Mouse (Mus musculus) CD4-positive, CD25-positive, alpha-beta regulatory T cell, adult 2 months (primary cell): ENCODE measurements around the gene Uso1.

Experiments used
- DNase-seq: peaks from one replicate; pipeline ENCODE4 v3.0.0-alpha.2; 2012; ENCODE audit warnings: low read depth, low spot score

The Uso1 gene

DNA sequence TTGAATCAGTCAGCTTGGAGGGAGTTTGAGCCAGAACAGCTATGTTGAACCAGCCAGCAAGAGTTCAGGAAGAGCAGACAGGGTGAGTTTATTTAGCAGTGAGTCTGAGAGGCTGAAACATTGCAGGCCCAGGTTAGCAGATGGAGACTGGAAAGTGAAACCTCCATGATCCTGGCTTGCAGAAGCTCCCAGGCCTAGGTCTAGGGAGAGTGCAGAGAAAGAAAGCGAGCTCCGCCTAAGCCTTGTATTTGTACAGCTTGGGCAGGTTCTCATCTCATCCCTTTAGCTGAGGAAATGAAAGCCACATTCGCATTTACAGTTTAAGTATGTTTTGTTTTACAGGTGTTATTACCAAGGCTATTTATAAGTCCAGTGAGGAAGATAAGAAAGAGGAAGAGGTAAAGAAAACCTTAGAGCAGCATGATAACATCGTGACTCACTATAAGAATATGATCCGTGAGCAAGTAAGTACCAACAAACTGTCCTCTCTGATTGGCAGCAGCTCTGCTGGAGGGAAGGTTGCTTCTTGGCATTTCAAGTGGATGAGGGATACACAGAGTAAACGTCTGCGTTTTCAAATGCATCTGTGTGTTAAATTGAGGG, 51.2 kb downstream of the Uso1 start:
- DNase-seq, result no peak

DNA sequence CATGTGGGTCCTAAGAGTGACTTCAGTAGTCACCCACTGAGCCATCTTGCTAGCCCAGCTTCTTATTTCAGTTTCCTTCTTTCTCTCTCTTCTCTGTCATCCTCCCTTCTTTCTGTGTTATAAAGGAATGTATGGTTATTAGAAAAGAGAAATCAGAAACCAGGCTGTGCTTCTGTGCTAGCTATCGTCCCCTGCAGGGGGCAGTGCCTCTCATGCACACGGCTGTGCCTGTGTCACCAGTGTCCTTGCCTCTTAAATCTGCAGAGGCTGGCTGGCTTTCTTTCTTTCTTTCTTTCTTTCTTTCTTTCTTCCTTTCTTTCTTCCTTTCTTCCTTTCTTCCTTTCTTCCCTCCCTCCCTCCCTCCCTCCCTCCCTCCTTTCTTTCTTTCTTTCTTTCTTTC, 58.0 kb downstream of the Uso1 start:
- DNase-seq, result peak; percentile 52

DNA sequence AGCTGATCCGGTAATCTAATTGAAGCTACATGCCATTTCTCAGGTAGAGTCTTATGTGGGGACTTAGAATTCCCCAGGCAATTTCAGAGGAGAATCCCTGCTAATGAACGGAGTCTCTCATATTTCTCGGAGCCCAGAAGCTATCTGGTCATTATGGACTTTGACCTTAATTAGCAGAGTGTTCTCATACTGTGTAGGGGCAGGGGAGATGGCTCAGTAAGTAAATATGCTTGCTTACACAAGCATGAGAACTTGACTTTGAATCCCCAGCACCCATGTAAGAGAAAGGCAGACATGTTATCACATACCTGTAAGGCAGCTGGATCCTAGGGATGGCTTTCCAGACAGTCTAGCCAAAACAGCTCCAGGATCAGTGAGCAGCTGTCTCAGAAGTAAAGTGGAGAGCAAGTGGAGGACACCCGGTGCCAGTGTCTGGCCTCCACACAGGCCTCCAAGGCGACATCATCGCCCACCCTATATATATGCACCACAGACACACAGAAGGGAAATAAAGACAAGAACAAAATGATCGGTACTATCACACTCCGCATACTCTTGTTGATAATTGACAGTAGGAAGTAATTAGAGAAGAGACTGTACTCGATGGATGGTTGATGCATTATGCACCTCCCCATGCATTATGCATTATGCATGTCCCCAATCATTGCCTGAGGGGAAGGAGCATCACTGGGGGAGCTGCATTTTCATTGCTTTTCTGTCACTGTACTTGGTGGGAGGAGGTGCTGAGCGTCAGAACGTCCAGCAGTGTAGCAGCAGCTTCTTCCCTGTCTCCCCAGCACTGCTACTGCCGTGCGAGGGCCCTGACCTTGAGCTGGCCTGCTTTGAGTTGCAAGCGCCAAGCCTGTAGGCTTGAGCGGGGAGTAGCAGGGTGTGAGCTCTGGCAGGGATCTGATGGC, 59.4 kb downstream of the Uso1 start:
- no peak for DNase-seq

DNA sequence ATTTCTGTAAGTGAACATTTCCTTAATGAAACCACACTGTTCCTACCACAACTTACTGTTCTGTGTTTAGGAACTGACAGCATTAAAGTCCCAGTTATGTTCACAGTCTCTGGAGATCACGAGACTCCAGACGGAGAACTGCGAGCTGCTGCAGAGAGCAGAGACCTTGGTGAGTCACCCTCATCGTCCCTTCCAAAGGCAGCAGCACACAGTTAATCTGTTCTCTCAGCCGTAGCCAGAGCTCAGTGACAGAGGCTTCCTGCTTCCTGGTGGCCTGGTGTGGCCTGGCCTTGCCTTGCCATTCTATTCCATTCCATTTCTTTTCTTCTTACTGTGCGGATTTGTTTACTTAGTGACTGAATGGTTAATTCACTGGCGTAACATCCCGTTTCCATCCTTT, 60.5 kb downstream of the Uso1 start:
- DNase-seq, result no peak

DNA sequence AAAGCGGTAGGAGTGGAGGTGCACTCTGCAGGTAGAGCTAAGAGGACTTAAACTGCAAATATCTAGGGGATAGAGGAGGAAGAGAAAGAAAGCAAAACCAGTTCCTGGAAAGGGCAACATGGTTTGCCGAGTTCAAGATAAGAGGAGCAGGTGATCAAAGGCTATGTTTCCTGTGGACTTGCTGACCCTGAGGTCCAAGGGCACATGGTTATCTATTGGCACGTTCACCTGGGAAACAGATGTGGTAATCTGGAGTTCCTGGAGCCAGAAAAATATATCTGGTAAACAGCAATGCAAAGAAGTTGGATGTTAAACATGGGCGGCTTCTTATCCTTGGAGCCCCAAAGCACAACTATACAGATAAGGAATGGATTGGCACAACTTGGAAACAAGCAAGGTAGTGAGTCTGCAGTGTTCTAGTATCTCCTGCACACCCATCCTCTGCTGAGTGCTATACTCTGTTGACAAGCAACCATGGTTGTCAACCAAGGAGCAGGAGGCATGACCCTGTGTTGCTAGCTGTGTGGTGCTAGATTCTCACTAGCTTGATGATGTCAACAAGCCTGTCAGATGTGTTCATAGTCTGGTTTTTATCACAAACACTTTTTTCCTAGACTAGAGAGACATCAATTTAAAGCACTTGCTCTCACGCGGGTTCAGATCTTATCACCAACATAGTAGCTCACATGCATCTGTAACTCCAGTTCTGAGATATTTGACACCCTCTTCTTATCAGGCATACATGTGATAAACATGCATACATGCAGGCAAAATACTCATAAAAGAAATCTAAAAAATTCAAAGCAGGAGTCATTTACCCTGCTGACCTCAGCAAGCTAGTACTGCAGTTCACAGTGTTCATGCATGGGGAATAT, 66.7 kb downstream of the Uso1 start:
- peak; percentile 44 for DNase-seq

DNA sequence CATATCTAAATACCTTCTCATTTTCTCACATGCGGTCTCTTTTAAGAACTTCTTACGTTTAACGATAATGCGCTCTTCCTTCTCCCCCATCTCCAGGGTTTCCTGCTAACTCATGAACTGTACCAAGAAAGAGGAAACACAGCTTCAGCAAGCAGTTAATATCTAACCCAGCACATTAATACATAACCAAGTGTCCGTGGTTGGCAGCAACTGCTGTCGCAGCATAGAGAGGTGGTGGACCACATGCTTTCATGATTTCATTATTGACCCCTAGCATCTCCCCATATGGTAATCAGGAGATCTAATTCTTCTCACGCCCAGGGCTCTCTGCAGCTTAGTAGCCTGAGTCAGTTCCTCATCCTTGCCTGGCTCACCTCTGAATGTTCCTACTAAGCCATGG, 67.4 kb downstream of the Uso1 start:
- DNase-seq, result no peak

DNA sequence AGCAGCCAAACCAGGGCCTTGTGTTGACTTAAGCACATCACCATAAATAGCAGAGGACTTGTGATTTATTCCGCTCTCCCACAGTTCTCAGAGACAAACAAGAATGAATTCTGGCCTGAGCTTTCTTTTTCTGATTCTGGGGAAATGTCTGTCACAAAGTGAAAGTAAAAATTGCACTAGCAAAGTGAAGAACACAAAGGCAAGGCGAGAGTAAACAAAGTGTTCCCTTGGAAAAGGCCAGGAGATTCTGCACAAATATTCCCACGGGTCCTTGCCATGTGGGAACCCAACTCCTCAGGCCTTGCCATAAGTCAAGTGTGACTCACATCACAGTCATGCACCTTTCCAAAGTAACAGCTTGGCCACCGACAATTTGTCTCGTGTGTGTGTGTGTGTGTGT, 68.0 kb downstream of the Uso1 start:
- no peak for DNase-seq

DNA sequence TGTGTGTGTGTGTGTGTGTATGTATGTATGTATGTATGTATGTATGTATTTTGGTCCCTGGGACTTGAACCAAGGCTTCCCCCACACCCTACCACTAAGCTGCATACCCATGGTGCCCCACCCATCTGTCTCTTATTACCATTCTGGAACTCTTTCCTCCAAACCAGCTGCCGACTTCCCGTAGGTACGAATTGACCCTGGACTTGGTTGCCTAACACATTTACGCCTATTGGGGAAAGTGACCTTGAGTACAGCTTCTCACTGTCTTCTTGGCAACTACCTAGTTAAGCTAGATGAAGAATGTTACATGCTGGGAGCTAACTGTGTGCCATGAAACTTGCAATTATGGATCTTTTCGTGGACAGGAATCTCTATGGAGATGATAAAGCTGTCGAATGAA, 68.4 kb downstream of the Uso1 start:
- no peak for DNase-seq

DNA sequence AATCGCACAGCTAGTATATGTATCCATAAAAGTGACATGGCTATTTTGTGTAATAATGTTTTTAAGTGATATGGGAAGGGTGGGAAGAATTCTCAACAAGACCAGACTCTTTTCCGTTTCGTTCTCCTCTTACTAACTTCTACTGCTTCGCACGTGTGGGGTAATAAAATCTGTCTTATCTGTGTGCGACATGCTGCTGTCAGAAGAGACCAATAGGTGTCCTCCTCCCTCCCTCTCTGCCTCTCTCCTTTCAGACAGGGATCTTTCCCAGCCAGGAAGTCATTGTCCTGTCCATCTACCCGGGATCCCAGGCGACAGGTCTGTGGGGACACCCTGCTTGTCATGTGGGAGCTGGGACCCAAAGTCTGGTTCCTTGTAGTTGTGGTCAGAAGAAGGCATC, 72.5 kb downstream of the Uso1 start:
- DNase-seq, result no peak

DNA sequence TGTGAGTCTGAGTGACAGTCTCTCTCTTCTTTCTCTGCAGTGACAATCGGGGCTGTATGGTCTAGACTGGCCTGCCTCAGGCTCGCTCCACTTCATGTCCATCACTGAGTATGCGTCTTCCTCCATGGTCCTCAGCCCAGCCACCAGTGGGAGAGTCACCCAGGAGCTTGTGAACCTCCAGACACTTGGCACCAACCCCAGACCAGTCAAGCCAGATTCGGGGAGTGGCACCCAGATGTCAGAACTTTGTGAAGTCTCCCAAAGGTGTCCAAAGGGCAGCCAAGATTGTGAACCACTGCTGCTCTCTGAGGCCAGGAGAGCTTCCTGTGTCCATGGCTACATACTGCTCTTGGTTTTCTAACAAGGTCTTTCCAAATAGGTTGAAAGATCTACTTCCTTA, 74.5 kb downstream of the Uso1 start:
- DNase-seq, result no peak

DNA sequence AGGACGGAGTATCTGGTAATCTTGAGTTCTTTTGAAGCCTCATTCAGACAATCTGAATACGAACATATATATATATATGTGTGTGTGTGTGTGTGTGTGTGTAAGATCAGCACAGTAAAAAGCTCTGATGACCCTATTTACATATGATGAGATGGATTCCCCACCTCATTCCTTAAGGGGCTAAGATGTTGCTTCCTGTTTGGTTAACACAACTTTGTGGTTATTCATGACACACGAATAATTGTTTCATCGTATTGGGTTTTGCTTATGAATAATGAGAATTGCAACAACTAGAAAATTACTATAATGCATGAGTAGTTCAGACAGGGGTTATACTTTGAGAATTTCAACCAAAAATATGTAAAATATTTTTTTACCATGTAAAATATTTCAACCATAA, 77.6 kb downstream of the Uso1 start, which contains the start of gene U90926:
TSS of gene U90926 (minus strand) at position 101 of the 400 bp plus-strand sequence.
- DNase-seq, result no peak

DNA sequence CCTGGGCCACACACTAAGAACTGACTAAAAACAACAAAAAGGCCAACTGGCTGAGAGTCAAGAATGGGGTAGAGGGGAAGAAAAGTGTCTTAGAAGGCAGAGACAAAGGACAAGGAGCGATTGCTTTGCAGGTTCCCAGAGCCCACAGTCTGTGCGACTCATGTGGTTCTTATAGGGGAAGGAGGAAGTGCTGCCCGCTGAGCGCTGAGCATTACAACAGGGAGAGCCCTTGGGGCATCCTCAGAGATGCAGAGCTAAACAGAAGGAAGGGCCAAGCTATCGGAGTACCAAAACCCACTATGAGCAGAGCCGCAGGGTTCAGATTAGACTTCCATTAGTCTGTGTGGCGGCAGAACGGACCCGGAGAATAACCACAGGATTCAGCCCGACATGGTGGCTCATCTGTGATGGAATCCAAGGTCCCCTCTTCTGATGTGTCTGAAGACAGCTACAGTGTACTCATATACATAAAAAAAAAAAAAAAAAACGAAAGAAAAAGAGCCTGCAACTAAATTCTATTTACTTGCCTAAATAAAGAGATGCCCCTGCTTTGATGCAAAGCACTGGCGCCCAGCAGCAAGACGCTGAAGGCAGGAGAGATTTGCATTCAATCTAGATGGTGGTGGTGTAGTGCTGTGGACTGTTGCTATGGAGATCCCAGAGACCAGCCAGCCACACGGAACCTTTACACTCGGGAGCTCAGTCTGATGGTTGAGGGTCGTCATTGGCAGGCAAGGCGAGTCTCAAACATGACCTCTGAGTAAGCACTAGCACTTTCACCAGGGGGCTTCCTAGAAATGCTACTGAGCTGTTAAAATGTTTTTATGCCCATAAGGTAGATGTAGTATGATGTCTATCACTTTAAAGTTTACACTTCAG, 81.4 kb downstream of the Uso1 start:
- DNase-seq, result no peak

DNA sequence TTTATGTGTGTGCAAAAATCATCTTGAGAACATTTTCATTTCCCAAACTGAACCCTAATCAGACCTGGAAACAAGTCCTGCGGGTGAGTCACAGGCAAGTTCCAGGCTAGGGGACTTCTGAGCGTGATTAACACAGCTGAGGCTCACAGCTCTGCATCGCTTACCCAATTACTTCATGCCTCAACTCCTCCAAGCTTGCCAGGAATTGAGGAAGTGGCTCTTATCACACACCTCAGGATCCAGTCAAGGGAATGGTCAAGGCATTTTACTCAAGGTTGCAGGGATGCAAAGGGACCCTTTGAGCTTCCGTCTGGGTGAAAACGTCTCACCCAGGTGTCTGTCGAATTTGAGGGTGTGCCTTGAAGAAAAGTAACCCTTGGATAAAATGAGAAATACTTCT, 82.1 kb downstream of the Uso1 start:
- no peak for DNase-seq

DNA sequence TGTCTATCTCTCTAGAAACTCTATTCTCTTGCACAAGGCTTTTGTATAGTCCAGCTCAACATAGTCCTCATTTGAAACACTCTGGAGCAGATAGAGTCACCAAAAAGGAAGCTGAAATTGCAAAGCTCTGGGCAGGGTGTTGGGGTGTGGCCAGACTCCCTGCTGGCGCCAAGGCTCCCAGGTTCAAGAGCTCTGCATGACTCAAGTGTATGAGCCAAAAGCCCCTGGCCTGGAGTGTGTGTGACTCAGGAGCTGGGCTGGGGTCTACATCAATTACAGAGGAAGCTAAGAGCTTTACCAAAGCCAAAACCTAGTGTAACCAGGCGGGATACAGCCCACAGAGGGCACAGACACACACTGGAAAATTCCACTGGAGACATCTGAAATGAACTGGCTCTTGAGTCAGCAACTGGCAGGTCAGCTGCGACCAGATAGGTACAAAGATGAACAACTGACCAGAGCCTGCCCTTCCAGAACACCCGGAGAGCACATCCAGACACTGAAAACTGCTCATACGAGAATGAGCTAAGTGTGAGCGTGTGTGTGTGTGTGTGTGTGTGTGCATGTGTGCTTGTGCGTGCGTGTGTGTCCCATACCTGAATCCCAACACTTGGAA, 82.7 kb downstream of the Uso1 start:
- DNase-seq, result no peak

DNA sequence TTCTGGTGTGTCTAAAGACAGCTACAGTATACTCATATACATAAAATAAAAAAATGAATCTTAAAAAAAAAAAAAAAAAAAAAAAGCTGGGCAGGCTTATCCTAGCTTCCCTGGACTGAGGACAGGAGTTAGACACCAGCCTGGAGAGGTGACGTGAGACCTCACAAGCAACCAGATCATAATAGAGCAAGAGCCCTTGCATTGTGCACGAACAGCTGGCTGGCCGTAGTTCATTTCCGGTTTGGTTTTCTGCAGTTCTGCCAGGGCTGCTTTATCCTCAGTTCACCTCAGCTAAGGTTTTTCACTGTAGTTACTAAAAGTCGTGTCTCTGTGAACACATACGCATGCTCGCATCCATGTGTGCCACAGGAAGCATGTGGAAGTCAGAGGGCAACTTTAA, 90.0 kb downstream of the Uso1 start:
- no peak for DNase-seq

DNA sequence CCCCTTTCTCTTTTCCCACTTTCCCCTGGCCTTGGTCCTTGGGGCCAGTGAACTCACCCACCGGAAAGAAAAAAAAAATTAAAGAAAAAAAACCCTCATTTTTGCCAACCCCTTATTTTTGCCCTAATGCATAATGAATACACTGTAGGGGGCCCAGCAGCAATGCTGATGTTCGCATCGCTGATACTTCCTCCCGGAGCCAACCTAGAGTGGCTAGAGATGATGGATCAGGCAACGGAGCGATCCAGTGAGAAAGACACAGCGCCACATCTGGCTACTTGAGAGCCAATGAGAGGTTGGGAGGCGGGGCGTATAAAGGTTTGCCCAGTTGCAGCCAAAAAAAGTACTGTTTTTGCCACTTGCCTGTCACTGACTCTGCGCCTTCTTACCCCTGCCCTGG, 91.0 kb downstream of the Uso1 start:
- no peak for DNase-seq

DNA sequence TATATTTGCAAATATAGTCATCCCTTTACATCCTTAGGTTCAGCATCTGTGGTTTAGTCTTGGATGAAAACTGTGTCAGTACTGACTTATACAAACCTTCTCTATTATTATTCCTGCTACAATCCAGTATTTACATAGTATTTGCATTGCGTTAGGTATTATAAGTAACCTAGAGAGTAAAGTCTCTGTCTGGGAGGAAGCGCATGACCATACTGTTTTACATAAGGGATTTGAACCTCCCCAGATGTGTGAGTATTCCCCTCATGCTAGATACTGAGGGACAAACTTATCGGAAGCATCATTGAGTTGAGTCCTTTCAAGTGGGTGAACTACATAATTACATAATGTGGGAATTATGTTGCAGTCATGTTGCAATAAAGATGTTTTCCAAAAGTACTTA, 91.8 kb downstream of the Uso1 start:
- DNase-seq, result no peak

DNA sequence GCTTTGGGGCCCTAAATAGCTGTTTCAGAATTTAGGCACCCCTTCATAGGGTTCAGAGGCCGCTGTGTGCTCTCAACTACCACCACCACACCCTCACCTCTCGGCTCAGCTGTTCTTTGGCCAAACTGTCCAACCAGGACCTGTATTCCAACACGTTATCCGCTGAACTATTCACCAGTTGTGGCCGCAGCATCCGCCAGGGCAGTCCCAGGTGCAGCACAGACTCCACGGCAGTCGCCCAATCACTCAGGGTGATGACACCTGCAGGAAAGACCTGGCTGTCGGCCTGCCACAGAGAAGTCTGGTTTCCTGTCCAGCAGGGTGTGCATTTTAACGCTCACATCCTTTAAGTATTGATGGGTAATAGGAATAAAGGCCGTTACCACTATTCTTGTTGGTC, 92.6 kb downstream of the Uso1 start:
- DNase-seq, result no peak

DNA sequence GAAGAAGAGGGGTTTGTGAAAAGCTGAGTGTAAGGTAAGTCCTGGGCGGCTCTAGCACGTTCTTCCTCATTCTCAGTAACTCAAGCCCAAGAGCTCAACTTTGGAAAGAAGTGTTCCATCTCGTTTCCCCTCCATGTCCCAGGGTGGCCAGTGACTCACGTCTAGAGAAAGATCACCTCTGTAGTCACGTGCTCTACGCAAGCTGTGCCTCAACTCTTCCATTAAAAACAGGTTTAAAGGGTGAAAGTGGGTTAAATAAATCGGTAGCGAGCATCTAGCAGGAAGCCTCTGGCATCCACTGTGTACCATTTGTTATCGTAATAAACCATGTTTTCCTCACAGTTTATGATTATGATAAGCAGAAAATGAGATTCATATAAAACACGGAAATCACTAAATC, 94.1 kb downstream of the Uso1 start:
- DNase-seq, result no peak

DNA sequence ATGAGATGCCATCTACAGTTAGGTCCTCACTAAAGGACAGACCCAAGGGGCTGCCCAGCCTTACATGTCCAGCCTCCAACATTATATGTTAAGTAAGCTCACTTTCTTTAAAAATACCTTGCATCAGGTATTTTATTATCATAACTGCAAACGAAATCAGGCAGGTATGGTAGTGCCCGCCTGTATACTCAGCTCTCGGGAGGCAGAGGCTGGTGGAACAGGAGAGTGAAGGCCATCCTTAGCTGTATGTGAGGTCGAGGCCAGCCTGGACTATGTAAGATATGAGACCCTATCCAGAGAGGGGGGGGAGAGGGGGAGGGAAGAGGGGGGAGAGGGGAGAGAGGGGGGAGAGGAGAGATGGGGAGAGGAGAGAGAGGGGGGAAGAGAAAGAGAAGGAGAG, 95.6 kb downstream of the Uso1 start:
- DNase-seq, result no peak
